Mouse (Mus musculus): Measurements from ENCODE around the gene Apeh. TPM values are rescaled to one million over a fixed set of nuclear protein-coding genes. Genes with fewer than 3 reads are reported as not detected.
"Not testable (repeated sequence)": the region's sequence is repeated elsewhere in the genome, so short reads cannot be mapped to it uniquely, and the experiment has no call there.

Apeh gene
- polyA plus RNA-seq (2015; fragmentation: Nextera tagmentation; extraction: Ambion mirVana), result 73.7 and 76.1 TPM in 2 replicates

GRCm38 (mm10) chr9:108094184-108094941, at the start of gene Apeh:
Gene Apeh, minus strand, starts transcription at chr9:108094606.
- Histone ChIP-seq H3K4me3 (replicated peaks) (peak within 1 kb of the TSS; percentile 92), H3K27me3 (replicated peaks) (no peaks in the 10 kb centered on the region), H3K4me2 (peak within 1 kb of the TSS; percentile 97), H3K4me1 (peaks cover 22% of the 10 kb centered on the region), H3K36me3 (peaks cover 27% of the 10 kb centered on the region), H3K9me3 (no peaks in the 10 kb centered on the region), H3K27ac (peak within 1 kb of the TSS; percentile 89), H3K9ac (peak within 1 kb of the TSS; percentile 85)
- under 1% methylated on average over 52 of the region's 52 CpGs for WGBS
- peak; percentile 94 for ATAC-seq (ENCODE audit: insufficient read depth, low FRiP score, low read depth)

- Histone ChIP-seq H3K9me3 (no peaks in the 10 kb centered on the region), H3K4me3 (replicated peaks) (no peak overlapping the region), H3K4me1 (no peaks in the 10 kb centered on the region), H3K36me3 (no peaks in the 10 kb centered on the region), H3K9ac (no peak overlapping the region), H3K4me2 (no peak overlapping the region), H3K27ac (no peak overlapping the region), H3K27me3 (replicated peaks) (no peaks in the 10 kb centered on the region)
- WGBS, result 80% methylated on average over 2 of the region's 2 CpGs
- no peak for ATAC-seq (ENCODE audit: insufficient read depth, low FRiP score, low read depth)
Observed at GRCm38 (mm10) chr9:108143470-108143869, 49.1 kb upstream of the Apeh start.

- H3K9me3 ChIP-seq, result no peaks in the 10 kb centered on the region
- H3K9ac ChIP-seq, result no peak overlapping the region
- no peaks in the 10 kb centered on the region for H3K27me3 ChIP-seq (replicated peaks)
- H3K4me2 ChIP-seq, result no peak overlapping the region
- H3K27ac ChIP-seq, result no peak overlapping the region
- peaks cover 7% of the 10 kb centered on the region; the same call in 1 of the 2 replicates for H3K4me1 ChIP-seq
- WGBS, result 83% methylated on average over 10 of the region's 10 CpGs
- no peaks in the 10 kb centered on the region for H3K36me3 ChIP-seq
- H3K4me3 ChIP-seq (replicated peaks), result no peak overlapping the region
- no peak for ATAC-seq (ENCODE audit: insufficient read depth, low FRiP score, low read depth)
Observed at GRCm38 (mm10) chr9:108141387-108141786, 47.0 kb upstream of the Apeh start.

GRCm38 (mm10) chr9:108139963-108140695, 45.7 kb upstream of the Apeh start:
- peaks cover 7% of the 10 kb centered on the region; the same call in 1 of the 2 replicates for H3K4me1 ChIP-seq
- H3K27me3 ChIP-seq (replicated peaks), result no peaks in the 10 kb centered on the region
- H3K27ac ChIP-seq, result no peak overlapping the region
- H3K4me2 ChIP-seq, result no peak overlapping the region
- no peaks in the 10 kb centered on the region for H3K36me3 ChIP-seq
- H3K9me3 ChIP-seq, result no peaks in the 10 kb centered on the region
- 77% methylated on average over 7 of the region's 7 CpGs for WGBS
- no peak overlapping the region for H3K4me3 ChIP-seq (replicated peaks)
- H3K9ac ChIP-seq, result no peak overlapping the region
- ATAC-seq (ENCODE audit: insufficient read depth, low FRiP score, low read depth), result no peak

GRCm38 (mm10) chr9:108139169-108139962, 45.0 kb upstream of the Apeh start:
- WGBS, result 87% methylated on average over 17 of the region's 17 CpGs
- no peaks in the 10 kb centered on the region for H3K36me3 ChIP-seq
- no peak for ATAC-seq (ENCODE audit: insufficient read depth, low FRiP score, low read depth)
- no peak overlapping the region for H3K9ac ChIP-seq
- H3K4me3 ChIP-seq (replicated peaks), result no peak overlapping the region
- H3K4me1 ChIP-seq, result peaks cover 7% of the 10 kb centered on the region; the same call in 1 of the 2 replicates
- no peak overlapping the region for H3K4me2 ChIP-seq
- H3K9me3 ChIP-seq, result no peaks in the 10 kb centered on the region
- no peaks in the 10 kb centered on the region for H3K27me3 ChIP-seq (replicated peaks)
- H3K27ac ChIP-seq, result no peak overlapping the region

GRCm38 (mm10) chr9:108138118-108138517, 43.7 kb upstream of the Apeh start:
- peaks cover 7% of the 10 kb centered on the region; the same call in 1 of the 2 replicates for H3K4me1 ChIP-seq
- no peak overlapping the region for H3K4me3 ChIP-seq (replicated peaks)
- no peak overlapping the region for H3K27ac ChIP-seq
- 76% methylated on average over 6 of the region's 6 CpGs for WGBS
- H3K36me3 ChIP-seq, result no peaks in the 10 kb centered on the region
- no peak overlapping the region for H3K9ac ChIP-seq
- H3K4me2 ChIP-seq, result no peak overlapping the region
- no peaks in the 10 kb centered on the region for H3K9me3 ChIP-seq
- ATAC-seq (ENCODE audit: insufficient read depth, low FRiP score, low read depth), result no peak
- H3K27me3 ChIP-seq (replicated peaks), result no peaks in the 10 kb centered on the region

- Histone ChIP-seq H3K4me1 (peaks cover 7% of the 10 kb centered on the region; the same call in 1 of the 2 replicates), H3K9ac (no peak overlapping the region), H3K9me3 (no peaks in the 10 kb centered on the region), H3K27ac (0 out of 2 replicates have a peak overlapping the region, but pooled peaks have one; percentile 26), H3K36me3 (no peaks in the 10 kb centered on the region), H3K4me2 (no peak overlapping the region), H3K27me3 (replicated peaks) (no peaks in the 10 kb centered on the region), H3K4me3 (replicated peaks) (no peak overlapping the region)
- 32% methylated on average over 17 of the region's 17 CpGs for whole genome bisulfite sequencing
- peak; percentile 45 for ATAC-seq (ENCODE audit: insufficient read depth, low FRiP score, low read depth)
Observed at GRCm38 (mm10) chr9:108137523-108137922, 43.1 kb upstream of the Apeh start.

- no peak overlapping the region for H3K9ac ChIP-seq
- H3K4me2 ChIP-seq, result no peak overlapping the region
- H3K27me3 ChIP-seq (replicated peaks), result no peaks in the 10 kb centered on the region
- 72% methylated on average over 6 of the region's 6 CpGs for WGBS
- no peak for ATAC-seq (ENCODE audit: insufficient read depth, low FRiP score, low read depth)
- H3K36me3 ChIP-seq, result no peaks in the 10 kb centered on the region
- 0 out of 2 replicates have a peak overlapping the region, but pooled peaks have one; percentile 26 for H3K27ac ChIP-seq
- H3K9me3 ChIP-seq, result no peaks in the 10 kb centered on the region
- H3K4me3 ChIP-seq (replicated peaks), result no peak overlapping the region
- peaks cover 7% of the 10 kb centered on the region; the same call in 1 of the 2 replicates for H3K4me1 ChIP-seq
Observed at GRCm38 (mm10) chr9:108136930-108137462, 42.6 kb upstream of the Apeh start.

GRCm38 (mm10) chr9:108136225-108136624, 41.8 kb upstream of the Apeh start:
- H3K36me3 ChIP-seq, result no peaks in the 10 kb centered on the region
- WGBS, result 36% methylated on average over 1 of the region's 1 CpGs

GRCm38 (mm10) chr9:108135679-108136078, 41.3 kb upstream of the Apeh start:
- H3K4me3 ChIP-seq (replicated peaks); H3K9me3 ChIP-seq; H3K4me1 ChIP-seq; H3K27me3 ChIP-seq (replicated peaks); H3K4me2 ChIP-seq; H3K9ac ChIP-seq; H3K27ac ChIP-seq; H3K36me3 ChIP-seq; ATAC-seq (ENCODE audit: insufficient read depth, low FRiP score, low read depth): not testable (repeated sequence)
- 89% methylated on average over 3 of the region's 3 CpGs for WGBS

More at GRCm38 (mm10) chr9:108136225-108136624, 41.8 kb upstream of the Apeh start:
- no peak overlapping the region for H3K4me3 ChIP-seq (replicated peaks)
- H3K4me2 ChIP-seq, result no peak overlapping the region
- H3K27me3 ChIP-seq (replicated peaks), result no peaks in the 10 kb centered on the region
- no peak for ATAC-seq (ENCODE audit: insufficient read depth, low FRiP score, low read depth)
- no peak overlapping the region for H3K27ac ChIP-seq
- peaks cover 7% of the 10 kb centered on the region; the same call in 1 of the 2 replicates for H3K4me1 ChIP-seq
- no peaks in the 10 kb centered on the region for H3K9me3 ChIP-seq
- H3K9ac ChIP-seq, result no peak overlapping the region

- ATAC-seq (ENCODE audit: insufficient read depth, low FRiP score, low read depth), result no peak
- H3K36me3 ChIP-seq, result no peaks in the 10 kb centered on the region
- no peak overlapping the region for H3K4me3 ChIP-seq (replicated peaks)
- no peak overlapping the region for H3K27ac ChIP-seq
- peaks cover 7% of the 10 kb centered on the region; the same call in 1 of the 2 replicates for H3K4me1 ChIP-seq
- H3K9ac ChIP-seq, result no peak overlapping the region
- no peaks in the 10 kb centered on the region for H3K27me3 ChIP-seq (replicated peaks)
- WGBS, result 54% methylated on average over 1 of the region's 1 CpGs
- H3K9me3 ChIP-seq, result no peaks in the 10 kb centered on the region
- H3K4me2 ChIP-seq, result no peak overlapping the region
Observed at GRCm38 (mm10) chr9:108133478-108133877, 39.1 kb upstream of the Apeh start.
